Mouse (Mus musculus): ENCODE measurements around the gene Smoc1. TPM values are rescaled to one million over a fixed set of nuclear protein-coding genes. Genes with fewer than 3 reads are reported as not detected.

The Smoc1 gene
- total RNA-seq (2021), result 1 to 10 TPM; 5.3 to 6.8 TPM

- DNase-seq (ENCODE audit: low spot score), result peak; percentile 28
- intact Hi-C loops (cut with DNase I), result no loop called here
These were observed at the start of gene Smoc1 for GRCm38 (mm10) chr12:81026277-81026994. TSS of gene Smoc1 (plus strand) at chr12:81026808.

- intact Hi-C loops (cut with DNase I), result loop anchor here (1.0 to 10.0 kb wide), 3 partner anchors 200 to 722 kb away; no protein-coding TSS in a partner anchor
- no peak for DNase-seq (ENCODE audit: low spot score)
These were observed 44.3 kb upstream of the Smoc1 start for GRCm38 (mm10) chr12:80982326-80982725.

GRCm38 (mm10) chr12:80983695-80984094 is 42.9 kb upstream of the Smoc1 start:
- intact Hi-C loops (cut with DNase I), result loop anchor here (10.0 kb wide), 1 partner anchor 721 kb away; no protein-coding TSS in a partner anchor
- DNase-seq (ENCODE audit: low spot score), result no peak

GRCm38 (mm10) chr12:80986628-80987027 is 40.0 kb upstream of the Smoc1 start:
- DNase-seq (ENCODE audit: low spot score), result no peak
- intact Hi-C loops (cut with DNase I), result loop anchor here (10.0 kb wide), 1 partner anchor 718 kb away; no protein-coding TSS in a partner anchor

GRCm38 (mm10) chr12:80988286-80988685 is 38.3 kb upstream of the Smoc1 start:
- no peak for DNase-seq (ENCODE audit: low spot score)
- intact Hi-C loops (cut with DNase I), result loop anchor here (10.0 kb wide), 1 partner anchor 717 kb away; no protein-coding TSS in a partner anchor

- no peak for DNase-seq (ENCODE audit: low spot score)
- intact Hi-C loops (cut with DNase I), result no loop called here
These were observed 35.6 kb upstream of the Smoc1 start for GRCm38 (mm10) chr12:80990901-80991445.

GRCm38 (mm10) chr12:80991806-80992205 is 34.8 kb upstream of the Smoc1 start:
- no peak for DNase-seq (ENCODE audit: low spot score)
- intact Hi-C loops (cut with DNase I), result no loop called here

GRCm38 (mm10) chr12:80992540-80993122 is 34.0 kb upstream of the Smoc1 start:
- DNase-seq (ENCODE audit: low spot score), result no peak
- intact Hi-C loops (cut with DNase I), result no loop called here

- no peak for DNase-seq (ENCODE audit: low spot score)
- intact Hi-C loops (cut with DNase I), result no loop called here
These were observed 32.8 kb upstream of the Smoc1 start for GRCm38 (mm10) chr12:80993773-80994172.

- intact Hi-C loops (cut with DNase I), result no loop called here
- DNase-seq (ENCODE audit: low spot score), result no peak
These were observed 31.3 kb upstream of the Smoc1 start for GRCm38 (mm10) chr12:80995326-80995725.

GRCm38 (mm10) chr12:80997652-80998051 is 29.0 kb upstream of the Smoc1 start:
- intact Hi-C loops (cut with DNase I), result no loop called here
- no peak for DNase-seq (ENCODE audit: low spot score)

- intact Hi-C loops (cut with DNase I), result no loop called here
- DNase-seq (ENCODE audit: low spot score), result no peak
These were observed 27.9 kb upstream of the Smoc1 start for GRCm38 (mm10) chr12:80998528-80999221.

- no peak for DNase-seq (ENCODE audit: low spot score)
- intact Hi-C loops (cut with DNase I), result no loop called here
These were observed 25.7 kb upstream of the Smoc1 start for GRCm38 (mm10) chr12:81000924-81001323.

- intact Hi-C loops (cut with DNase I), result no loop called here
These were observed 23.6 kb upstream of the Smoc1 start for GRCm38 (mm10) chr12:81002841-81003635.

GRCm38 (mm10) chr12:81009813-81010212 is 16.8 kb upstream of the Smoc1 start:
- intact Hi-C loops (cut with DNase I), result no loop called here
- DNase-seq (ENCODE audit: low spot score), result no peak

More at GRCm38 (mm10) chr12:81002841-81003635, 23.6 kb upstream of the Smoc1 start:
- no peak for DNase-seq (ENCODE audit: low spot score)

- intact Hi-C loops (cut with DNase I), result no loop called here
- DNase-seq (ENCODE audit: low spot score), result no peak
These were observed 14.6 kb upstream of the Smoc1 start for GRCm38 (mm10) chr12:81011994-81012393.

- no peak for DNase-seq (ENCODE audit: low spot score)
- intact Hi-C loops (cut with DNase I), result no loop called here
These were observed 13.1 kb upstream of the Smoc1 start for GRCm38 (mm10) chr12:81013496-81013895.

GRCm38 (mm10) chr12:81017624-81018023 is 9.0 kb upstream of the Smoc1 start:
- DNase-seq (ENCODE audit: low spot score), result no peak
- intact Hi-C loops (cut with DNase I), result no loop called here

- no peak for DNase-seq (ENCODE audit: low spot score)
- intact Hi-C loops (cut with DNase I), result no loop called here
These were observed 7.9 kb upstream of the Smoc1 start for GRCm38 (mm10) chr12:81018516-81019279.
